Mouse (Mus musculus): Measurements from ENCODE around the gene Itgb1. TPM values are rescaled to one million over a fixed set of nuclear protein-coding genes. Genes with fewer than 3 reads are reported as not detected.

The Itgb1 gene
- total RNA-seq, 2 experiments from 2014 or later = 147 to 171 TPM

DNA sequence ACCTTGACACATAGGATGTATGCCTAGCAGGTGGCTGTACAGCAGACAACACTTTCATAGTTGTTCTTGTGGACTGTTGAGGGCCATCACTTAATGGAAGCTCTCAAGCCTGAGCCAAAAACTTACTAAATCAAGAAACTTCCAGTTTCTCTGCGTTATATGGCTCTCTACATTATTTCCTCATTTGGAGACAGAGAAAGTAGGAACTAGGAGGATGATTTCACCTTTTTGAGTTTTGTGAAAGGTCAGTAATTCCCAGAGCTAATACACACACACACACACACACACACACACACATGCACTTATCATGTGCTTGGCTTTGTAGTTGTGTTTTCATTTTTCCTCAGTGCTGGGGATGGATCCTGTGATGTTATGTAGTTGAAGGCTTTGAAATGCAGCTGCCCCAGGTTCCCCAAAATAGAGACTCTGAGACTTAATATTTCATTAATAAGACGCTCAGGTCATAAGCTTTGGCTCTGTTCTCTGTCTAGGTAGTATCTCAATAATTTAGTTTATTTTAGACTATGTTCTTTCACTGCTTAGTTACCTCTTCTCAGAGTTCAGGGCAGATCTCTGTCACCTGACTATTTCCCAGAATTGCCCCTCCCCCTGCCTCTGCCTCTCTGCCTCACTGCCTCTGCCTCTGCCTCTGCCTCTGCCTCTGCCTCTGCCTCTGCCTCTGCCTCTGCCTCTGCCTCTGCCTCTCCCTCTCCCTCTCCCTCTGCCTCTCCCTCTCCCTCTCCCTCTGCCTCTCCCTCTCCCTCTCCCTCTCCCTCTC is 4.7 kb upstream of the Itgb1 start:
- DNase-seq (ENCODE audit: low spot score) = no peak

DNA sequence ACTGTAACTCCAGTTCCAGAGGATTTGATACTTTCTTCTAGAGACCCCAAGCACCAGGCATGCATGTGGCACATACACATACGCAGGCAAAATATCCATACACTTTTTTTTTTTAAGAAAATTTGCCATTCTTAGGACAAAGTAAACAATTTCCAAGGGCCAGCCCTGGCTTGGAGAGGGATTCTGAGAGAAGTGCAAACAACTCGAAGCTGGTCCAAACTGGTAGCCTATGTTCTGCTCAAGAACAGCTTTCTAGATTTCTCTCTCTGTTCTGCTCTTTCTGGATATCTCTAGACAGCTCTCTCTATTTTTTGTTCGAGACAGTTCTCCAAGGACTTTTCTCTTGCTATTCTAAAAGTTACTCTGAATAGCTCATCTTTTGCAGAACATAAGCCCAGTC is 3.5 kb upstream of the Itgb1 start:
- no peak for DNase-seq (ENCODE audit: low spot score)

DNA sequence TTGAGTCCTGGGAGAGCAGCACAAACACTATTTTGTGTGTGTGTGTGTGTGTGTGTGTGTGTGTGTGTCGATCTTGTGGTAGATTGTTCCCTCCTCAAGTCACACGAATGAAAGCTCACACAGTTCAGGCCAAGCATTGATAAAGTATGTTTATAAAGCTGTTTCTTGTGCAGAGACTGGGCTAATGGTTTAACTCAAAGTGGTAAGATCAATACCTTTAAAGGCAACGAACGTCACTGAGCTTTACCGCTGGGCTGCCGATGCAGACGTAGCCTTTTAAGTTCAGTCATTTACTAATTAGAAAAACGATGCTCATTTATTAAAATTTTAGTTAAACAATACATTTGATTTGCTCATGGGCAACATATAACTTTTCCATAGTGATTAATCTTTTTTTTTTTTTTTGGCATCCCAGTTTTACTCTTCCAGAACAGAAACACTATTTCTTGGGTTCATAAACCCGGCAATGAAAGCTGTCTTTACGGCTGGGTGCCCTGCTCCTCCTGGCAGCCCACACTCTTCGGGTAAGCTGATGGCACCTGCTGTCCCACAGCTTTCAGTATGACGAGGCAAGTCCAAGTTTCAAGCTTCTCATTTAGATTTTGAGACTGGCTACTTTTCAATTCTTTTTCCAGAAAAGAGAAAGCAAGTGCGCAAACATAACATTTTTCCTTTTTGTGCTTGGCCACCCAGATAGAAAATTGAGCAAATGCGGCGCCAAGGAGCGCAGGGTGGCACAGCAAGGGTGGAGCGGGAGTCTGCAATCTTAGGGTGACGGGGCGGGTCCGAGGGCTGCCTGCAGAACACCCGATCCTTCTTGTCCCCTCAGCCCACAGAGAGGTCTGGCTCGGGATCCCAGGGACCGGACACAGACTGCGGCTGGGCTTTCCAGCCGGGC is 596 bp upstream of the Itgb1 start:
- DNase-seq (ENCODE audit: low spot score) = no peak

DNA sequence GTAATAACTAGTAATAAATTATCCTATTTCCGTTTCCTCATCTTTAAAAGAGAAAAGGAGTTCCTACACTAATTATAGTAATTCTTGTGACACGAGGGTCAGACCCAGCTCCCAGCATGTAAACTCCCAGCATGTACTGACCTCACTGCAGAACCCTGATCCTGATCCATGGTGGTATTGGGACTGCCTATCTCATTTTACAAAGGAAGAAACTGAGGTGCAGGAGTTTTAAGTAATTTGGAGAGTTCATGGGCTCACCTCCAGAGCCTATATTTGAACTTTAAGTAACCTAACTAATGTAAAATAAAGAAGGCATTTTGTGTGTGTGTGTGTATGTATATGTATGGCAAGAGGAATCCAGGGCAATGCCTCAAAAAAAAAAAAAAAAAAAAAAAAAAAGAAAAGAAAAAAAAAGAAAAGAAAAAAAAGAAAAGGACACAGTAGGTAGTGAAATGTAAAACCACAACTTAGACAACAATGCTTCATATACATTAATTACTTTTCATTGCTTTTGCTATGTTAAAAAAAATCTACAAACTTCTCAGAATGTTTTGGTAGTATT is 1.1 kb downstream of the Itgb1 start:
- DNase-seq (ENCODE audit: low spot score) = no peak

DNA sequence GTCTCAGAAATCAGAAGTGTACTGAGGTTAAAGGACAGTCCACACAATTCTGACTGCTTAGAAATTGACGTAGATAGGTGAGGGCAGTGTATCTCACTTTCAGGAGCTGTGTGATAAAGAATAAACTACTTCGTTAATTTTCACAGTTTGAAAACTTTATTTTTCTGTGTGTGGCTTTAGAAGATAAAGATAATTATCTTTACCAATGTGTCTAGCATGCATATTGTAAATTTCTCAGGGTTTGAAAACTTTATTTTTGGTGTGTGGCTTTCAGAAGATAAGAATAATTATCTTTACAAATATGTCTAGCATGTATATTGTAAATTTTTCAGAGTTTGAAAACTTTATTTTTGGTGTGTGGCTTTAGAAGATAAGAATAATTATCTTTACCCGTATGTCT is 3.2 kb downstream of the Itgb1 start:
- DNase-seq (ENCODE audit: low spot score) = no peak

DNA sequence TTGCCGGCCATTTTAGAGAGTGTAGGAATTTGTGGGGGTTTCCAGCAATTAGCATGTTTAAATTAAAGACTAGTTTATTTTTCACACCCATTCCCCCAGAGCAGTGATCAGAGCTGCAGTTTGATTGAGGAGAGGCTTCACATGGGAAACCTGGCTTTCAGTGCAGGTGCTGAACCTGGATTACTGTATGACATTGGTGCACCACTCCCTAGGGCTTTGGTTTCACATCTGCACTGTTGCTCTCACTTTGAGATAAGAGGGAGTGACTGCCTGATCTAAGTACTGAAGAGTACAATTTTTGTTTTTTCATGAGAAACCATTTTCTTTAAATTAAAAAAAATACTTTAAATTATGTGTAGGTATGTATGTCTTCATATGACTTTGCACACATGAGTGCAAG is 4.6 kb downstream of the Itgb1 start:
- DNase-seq (ENCODE audit: low spot score) = no peak

DNA sequence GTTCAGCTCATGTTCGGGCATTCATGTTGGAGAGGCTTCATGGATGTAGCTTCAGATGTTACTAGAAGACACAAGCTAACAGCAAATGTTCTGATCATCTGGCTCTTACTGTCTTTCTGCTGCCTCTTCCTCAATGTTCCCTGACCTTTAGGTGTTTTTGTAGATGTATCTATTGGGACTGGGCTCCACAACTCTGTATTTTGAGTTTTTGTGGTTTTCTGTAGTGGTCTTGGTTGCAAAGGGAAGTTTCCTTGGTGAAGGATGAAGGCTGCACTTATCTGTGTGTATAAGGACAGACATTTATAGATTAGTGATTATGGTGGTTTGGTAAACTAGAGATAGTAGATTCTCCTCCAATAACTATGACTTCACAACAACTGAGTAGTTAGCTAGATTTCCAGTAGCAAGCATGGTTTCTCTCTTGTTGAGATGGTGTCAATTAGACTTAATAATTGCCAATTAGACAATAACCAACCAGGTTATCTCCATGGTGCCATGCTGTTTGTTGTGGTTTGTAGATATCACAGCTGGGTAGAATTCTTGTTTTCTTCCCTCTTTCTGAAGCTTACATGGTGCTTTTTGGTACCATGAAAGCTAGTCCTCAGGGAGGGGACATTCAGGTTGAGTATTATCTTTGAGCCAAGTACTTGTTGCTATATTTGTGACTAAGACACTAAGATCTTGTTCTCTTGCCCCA is 11.4 kb downstream of the Itgb1 start:
- DNase-seq (ENCODE audit: low spot score) = no peak

DNA sequence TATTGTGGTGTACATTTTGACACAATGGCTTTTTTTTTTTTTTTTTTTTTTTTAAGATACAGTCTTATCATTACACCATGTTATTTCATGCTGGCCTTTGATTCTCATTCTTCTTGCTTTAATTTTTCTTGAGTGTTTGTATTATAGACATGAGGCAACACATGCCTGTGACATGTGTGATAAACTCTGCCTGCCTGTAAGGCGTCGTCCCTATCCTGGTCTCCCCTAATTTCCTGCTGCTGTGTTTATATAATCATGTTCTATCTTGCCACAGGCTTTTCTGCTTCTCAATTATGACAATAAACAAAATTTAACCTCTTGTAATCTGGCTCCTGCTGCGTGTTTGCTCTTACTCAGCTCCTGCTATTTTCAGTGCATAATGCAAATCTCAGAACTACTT is 12.5 kb downstream of the Itgb1 start:
- no peak for DNase-seq (ENCODE audit: low spot score)

DNA sequence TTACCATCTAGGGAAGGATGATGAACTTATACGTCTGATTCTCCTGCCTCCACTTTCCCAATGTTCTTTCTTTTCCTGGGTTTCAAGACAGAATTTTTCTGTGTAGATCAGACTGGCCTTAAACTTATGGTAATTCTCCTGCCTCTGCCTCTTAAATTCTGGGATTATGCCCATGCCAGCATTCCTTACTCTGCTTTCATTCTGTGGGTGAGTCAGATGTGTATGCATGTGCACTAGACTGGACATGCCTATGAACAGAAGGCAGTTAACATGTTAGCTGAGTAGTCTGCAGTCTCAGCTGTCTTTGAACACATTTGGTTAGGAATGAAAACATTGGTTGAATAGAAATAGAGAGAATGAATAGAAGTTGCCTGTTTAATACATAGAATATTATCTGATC is 18.9 kb downstream of the Itgb1 start:
- DNase-seq (ENCODE audit: low spot score) = no peak

DNA sequence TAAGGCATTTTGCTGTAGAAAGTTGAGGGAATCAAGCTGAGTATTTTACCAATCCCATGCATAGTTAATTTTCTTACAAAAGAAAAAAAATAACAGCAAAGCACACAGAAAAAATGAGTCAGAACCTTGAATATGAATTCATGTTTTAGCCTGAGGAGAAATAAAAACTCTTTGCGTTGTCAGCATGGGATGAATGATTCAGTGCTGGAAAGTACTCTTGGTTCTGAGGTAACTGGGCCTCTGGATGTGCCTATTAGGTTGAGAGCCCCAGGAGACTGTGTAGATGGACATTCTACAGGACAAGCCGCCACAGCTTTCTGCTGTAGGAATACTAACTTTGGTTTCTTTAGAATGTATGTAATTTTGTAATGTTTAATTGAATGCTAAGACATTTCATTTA is 19.4 kb downstream of the Itgb1 start:
- no peak for DNase-seq (ENCODE audit: low spot score)

DNA sequence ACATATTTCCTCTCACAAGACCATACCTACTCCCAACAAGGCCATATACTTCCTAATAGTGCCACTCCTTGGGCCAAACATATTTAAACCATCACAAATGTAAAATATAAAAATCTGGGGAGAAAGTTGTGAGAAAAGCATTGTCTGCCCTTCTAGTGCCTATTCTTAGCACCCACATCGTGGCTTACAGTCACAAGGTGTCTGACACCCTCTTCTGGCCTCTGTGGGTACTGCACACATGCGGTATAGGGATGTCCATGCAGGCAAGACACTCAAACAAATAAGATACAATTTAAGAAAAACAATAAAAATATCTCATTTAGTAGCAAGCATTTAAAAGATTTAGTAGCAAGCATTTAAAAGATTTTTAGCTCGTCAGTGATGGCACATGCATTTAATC is 23.8 kb downstream of the Itgb1 start:
- peak; percentile 84 for DNase-seq (ENCODE audit: low spot score)

DNA sequence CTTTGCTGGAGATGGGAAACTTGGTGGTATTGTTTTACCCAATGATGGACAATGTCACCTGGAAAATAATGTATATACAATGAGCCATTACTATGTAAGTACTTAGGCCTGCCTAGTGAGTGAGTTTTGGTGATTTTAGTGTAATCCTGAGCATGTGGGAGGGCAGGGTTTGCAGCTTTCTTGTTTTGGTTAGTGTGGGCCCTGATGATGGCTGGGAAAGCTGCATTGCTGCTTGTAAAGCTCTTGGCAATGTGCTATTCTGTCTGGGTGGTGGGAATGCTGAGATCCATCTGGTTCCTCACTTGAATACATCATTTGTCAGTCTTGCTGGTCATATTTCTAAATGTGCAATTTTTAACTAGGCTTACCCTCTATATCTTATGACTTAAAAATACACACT is 30.7 kb downstream of the Itgb1 start:
- no peak for DNase-seq (ENCODE audit: low spot score)

DNA sequence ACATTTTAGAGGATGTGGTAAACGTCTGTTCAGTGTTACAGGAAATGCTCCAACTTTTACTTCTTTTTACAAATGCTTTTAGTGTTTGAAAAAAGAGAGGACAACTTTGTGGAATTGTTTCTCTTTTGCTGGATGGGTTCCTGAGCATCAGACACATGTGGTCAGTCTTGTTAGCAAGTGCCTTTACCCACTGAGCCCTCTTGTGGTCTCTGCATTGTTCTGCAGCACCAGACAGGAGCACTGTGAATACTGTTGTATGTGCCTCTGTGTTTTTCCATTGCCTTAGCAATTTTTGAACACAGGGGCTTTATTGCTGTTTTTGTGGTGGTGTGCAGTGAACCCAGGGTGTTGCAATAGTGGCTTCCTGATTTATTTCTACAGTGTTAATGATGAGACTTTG is 39.4 kb downstream of the Itgb1 start:
- DNase-seq (ENCODE audit: low spot score) = no peak

DNA sequence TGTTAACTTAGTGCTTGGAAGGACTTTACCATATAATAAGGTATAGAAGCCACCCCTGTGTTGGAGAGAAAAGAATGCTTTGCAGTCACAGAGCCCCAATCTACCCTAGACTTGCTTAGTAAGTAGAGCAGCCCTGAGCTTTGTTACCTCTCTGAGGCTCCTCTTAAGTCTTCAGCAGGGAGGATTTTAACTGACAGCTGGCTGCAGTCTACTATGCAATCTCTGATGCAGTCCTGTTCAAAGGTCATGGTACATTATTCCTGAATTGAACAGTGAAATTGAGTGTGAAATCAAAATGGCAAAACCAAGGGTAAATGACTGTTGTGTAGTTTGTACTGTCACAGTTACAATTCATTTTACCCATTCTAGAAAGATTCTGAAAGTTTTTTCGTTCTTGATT is 41.8 kb downstream of the Itgb1 start:
- no peak for DNase-seq (ENCODE audit: low spot score)

DNA sequence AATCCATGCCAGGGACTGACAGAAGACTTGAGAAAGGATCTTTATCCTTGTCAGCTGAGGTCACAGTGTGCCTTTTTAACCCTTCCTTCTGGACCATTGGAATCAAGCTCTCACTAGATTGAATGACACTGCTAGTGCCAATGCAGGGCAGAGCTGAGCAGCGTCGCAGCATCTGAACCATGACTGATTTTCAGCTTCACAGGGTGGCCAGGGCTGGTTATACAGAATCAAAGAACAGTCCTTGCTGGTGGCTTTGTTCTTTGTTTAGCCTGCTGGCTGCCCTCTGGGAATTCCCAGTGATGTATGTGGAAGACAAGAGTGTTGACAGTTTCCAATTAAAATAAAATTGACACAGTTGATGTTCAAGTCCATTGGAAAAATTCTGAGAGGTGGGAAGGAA is 46.8 kb downstream of the Itgb1 start:
- DNase-seq (ENCODE audit: low spot score) = no peak

DNA sequence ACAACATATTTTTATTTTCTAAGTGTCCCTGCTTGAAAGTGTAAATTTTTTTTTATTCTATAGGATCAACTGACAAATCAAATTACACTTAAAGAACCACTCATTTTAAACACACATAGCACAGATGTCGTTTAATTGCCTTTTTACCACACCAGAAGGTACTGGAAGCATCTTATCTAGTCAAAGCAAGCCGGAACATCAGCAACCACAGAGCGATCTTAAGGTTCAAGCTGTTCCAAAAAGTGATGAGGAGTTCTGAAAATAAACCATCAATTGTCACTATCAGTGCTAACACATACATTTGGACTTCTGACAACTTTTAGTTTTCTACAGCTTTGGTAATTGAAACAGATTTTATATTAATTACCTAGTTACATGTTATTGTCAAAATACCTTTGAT is 48.7 kb downstream of the Itgb1 start:
- DNase-seq (ENCODE audit: low spot score) = no peak

DNA sequence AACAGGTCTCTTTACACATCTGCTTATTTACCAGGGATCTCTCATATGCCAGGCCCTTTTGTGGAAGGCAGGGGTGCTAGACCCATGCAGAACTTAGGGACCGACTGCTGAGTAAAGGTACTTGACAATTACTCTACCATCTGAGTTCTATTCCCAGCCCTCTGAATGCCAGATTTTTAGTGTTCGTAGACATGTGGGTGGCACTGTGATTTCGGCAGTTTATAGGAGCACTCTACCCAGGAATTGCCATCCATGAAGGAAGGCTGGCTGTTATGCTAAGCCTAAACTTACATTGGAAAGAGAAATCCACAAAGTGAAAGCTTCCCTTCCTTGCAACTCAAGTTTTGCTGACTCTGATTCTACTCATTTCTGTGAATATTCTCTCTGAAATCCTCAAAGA is 50.2 kb downstream of the Itgb1 start:
- DNase-seq (ENCODE audit: low spot score) = no peak

Other genes with a start within 250 kb of the Itgb1 start
- not detected for gene Gm3952, start 113.0 kb downstream of the Itgb1 start, total RNA-seq (2021)

All from gastrocnemius, adult 18-20 months (tissue).